Mouse (Mus musculus): Measurements from ENCODE around the gene Ift140.

DNA sequence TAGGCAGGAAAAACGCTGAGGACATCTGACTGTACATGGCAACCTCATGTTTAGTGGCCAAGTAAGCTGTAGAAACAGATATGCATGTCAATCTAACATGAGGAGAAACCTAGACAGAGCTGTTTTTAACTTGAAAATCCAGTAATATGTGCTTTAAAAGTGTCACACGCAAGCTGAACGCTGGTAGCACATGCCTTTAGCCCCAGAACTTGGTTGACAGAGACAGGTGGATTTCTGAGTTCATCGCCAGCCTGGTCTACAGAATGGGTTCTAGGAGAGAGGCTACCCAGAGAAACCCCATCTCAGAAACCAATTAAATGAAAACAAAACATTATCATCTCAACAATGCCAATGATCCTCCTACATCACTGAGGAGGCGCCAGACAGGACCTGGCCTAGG is 95.3 kb downstream of the Ift140 start:
- TF ChIP-seq CTCF (IDR thresholded peaks at IDR 0.05; ENCODE audit: borderline replicate concordance, extremely low read depth, insufficient read depth, insufficient read length) (no peak), POLR2A (IDR thresholded peaks at IDR 0.05; ENCODE audit: borderline replicate concordance, extremely low read depth, insufficient read depth, insufficient read length, poor library complexity, severe bottlenecking) (no peak)
